Mouse (Mus musculus) liver, embryonic 12.5 days (tissue): ENCODE results near the gene Stub1. TPM values are rescaled to one million over a fixed set of nuclear protein-coding genes. Genes with fewer than 3 reads are reported as not detected.
A peak's percentile ranks its signal among the peaks of the same experiment; 100 is the strongest.

ENCODE experiments used
- ATAC-seq: fragments of 200-750 bp; cut with Nextera tagmentation; 2 replicates; pipeline ENCODE4 v1.8.0; 2017; ENCODE audit warnings: moderate number of reproducible peaks, mild to moderate bottlenecking, moderate library complexity
- H3K27ac ChIP-seq: fragments of 300-500 bp; sonication (generic); 2 replicates; pipeline ENCODE4 v1.5.1; 2016; ENCODE audit warnings: mild to moderate bottlenecking
- H3K27me3 ChIP-seq: fragments of 300-500 bp; sonication (generic); replicated peaks from 2 replicates; pipeline ENCODE4 v1.6.1; 2016; ENCODE audit warnings: mild to moderate bottlenecking, moderate library complexity
- H3K36me3 ChIP-seq: fragments of 300-500 bp; sonication (generic); 2 replicates; pipeline ENCODE4 v1.6.1; 2016; ENCODE audit warnings: mild to moderate bottlenecking, moderate library complexity
- H3K4me1 ChIP-seq: fragments of 300-500 bp; sonication (generic); 2 replicates; pipeline ENCODE4 v1.6.1; 2016
- H3K4me2 ChIP-seq: fragments of 300-500 bp; sonication (generic); 2 replicates; pipeline ENCODE4 v1.6.1; 2016; ENCODE audit warnings: mild to moderate bottlenecking, moderate library complexity
- H3K4me3 ChIP-seq: fragments of 300-500 bp; sonication (generic); 2 replicates; pipeline ENCODE4 v1.5.1; 2016; ENCODE audit warnings: mild to moderate bottlenecking, moderate library complexity
- H3K9ac ChIP-seq: fragments of 300-500 bp; sonication (generic); 2 replicates; pipeline ENCODE4 v1.6.1; 2016; ENCODE audit warnings: mild to moderate bottlenecking, moderate library complexity
- H3K9me3 ChIP-seq: fragments of 300-500 bp; sonication (generic); replicated peaks from 2 replicates; pipeline ENCODE4 v1.6.1; 2016; ENCODE audit warnings: mild to moderate bottlenecking, moderate library complexity
- WGBS: fragments of 180-500 bp; shearing (Covaris S2); methylation state at CpG from one replicate; pipeline ENCODE4 v1.1.7; 2016; ENCODE audit not compliant: insufficient replicate concordance; 5-methylcytosine and 5-hydroxymethylcytosine counted together
- polyA plus RNA-seq: library from polyadenylated mRNA; unstranded; fragments of >200 nt; fragmentation: Nextera tagmentation; extraction: Ambion mirVana; gene quantifications from 2 replicates; pipeline ENCODE4 v1.2.1, GENCODE M21; 2016

The Stub1 gene
- polyA plus RNA-seq = 150 and 156 TPM in 2 replicates

GRCm38 (mm10) chr17:25833291-25833663, at the start of gene Stub1:
TSS of gene Stub1 (minus strand) at chr17:25833404.
- WGBS = 0% methylated on average over 24 of the region's 24 CpGs
- no peaks in the 10 kb centered on the region for H3K27me3 ChIP-seq
- H3K27ac ChIP-seq = peak within 1 kb of the TSS; percentile 93
- peaks cover 55% of the 10 kb centered on the region for H3K36me3 ChIP-seq
- no peaks in the 10 kb centered on the region for H3K9me3 ChIP-seq
- H3K4me3 ChIP-seq = peak within 1 kb of the TSS; percentile 84
- peak; percentile 53 for ATAC-seq
- H3K4me2 ChIP-seq = peak within 1 kb of the TSS; percentile 84
- peaks cover 88% of the 10 kb centered on the region for H3K4me1 ChIP-seq
- peak within 1 kb of the TSS; percentile 92 for H3K9ac ChIP-seq

- Histone ChIP-seq H3K9ac (no peak overlapping the region), H3K4me1 (peaks cover 44% of the 10 kb centered on the region), H3K4me3 (no peak overlapping the region), H3K4me2 (no peak overlapping the region), H3K27me3 (no peaks in the 10 kb centered on the region), H3K9me3 (no peaks in the 10 kb centered on the region), H3K27ac (peak overlapping the region; percentile 67; the same call in 1 of the 2 replicates), H3K36me3 (peaks cover 54% of the 10 kb centered on the region)
- WGBS = 40% methylated on average over 5 of the region's 5 CpGs
- peak; percentile 59 for ATAC-seq
Measured at GRCm38 (mm10) chr17:25882306-25882705, 49.1 kb upstream of the Stub1 start.

- peaks cover 44% of the 10 kb centered on the region for H3K4me1 ChIP-seq
- ATAC-seq = no peak
- no peaks in the 10 kb centered on the region for H3K9me3 ChIP-seq
- no peak overlapping the region for H3K4me2 ChIP-seq
- no peak overlapping the region for H3K4me3 ChIP-seq
- WGBS = 67% methylated on average over 4 of the region's 4 CpGs
- H3K9ac ChIP-seq = no peak overlapping the region
- peak overlapping the region; percentile 67 for H3K27ac ChIP-seq
- H3K27me3 ChIP-seq = no peaks in the 10 kb centered on the region
- H3K36me3 ChIP-seq = peaks cover 54% of the 10 kb centered on the region
Measured at GRCm38 (mm10) chr17:25881691-25882090, 48.5 kb upstream of the Stub1 start.

GRCm38 (mm10) chr17:25880913-25881641, 47.9 kb upstream of the Stub1 start:
- Histone ChIP-seq H3K4me3 (no peak overlapping the region), H3K9me3 (no peaks in the 10 kb centered on the region), H3K27me3 (no peaks in the 10 kb centered on the region), H3K36me3 (peaks cover 54% of the 10 kb centered on the region), H3K27ac (peak overlapping the region; percentile 67), H3K4me2 (no peak overlapping the region), H3K9ac (no peak overlapping the region), H3K4me1 (peaks cover 44% of the 10 kb centered on the region)
- peak; percentile 3; the same call in 1 of the 2 replicates for ATAC-seq
- WGBS = 35% methylated on average over 5 of the region's 5 CpGs

- H3K36me3 ChIP-seq = peaks cover 54% of the 10 kb centered on the region
- H3K4me1 ChIP-seq = peaks cover 45% of the 10 kb centered on the region
- no peak within 1 kb of the TSS for H3K4me2 ChIP-seq
- H3K27ac ChIP-seq = peak within 1 kb of the TSS; percentile 67
- WGBS = 61% methylated on average over 5 of the region's 5 CpGs
- ATAC-seq = peak; percentile 19; the same call in 1 of the 2 replicates
- no peak within 1 kb of the TSS for H3K9ac ChIP-seq
- H3K4me3 ChIP-seq = no peak within 1 kb of the TSS
- H3K27me3 ChIP-seq = no peaks in the 10 kb centered on the region
- H3K9me3 ChIP-seq = no peaks in the 10 kb centered on the region
Measured at GRCm38 (mm10) chr17:25880196-25880910, 47.1 kb upstream of the Stub1 start, which contains the start of gene Wfikkn1. TSS of gene Wfikkn1 (minus strand) at chr17:25880858.

- Histone ChIP-seq H3K27ac (no peak overlapping the region), H3K4me2 (no peak overlapping the region), H3K9me3 (no peaks in the 10 kb centered on the region), H3K36me3 (peaks cover 54% of the 10 kb centered on the region), H3K4me3 (no peak overlapping the region), H3K27me3 (no peaks in the 10 kb centered on the region), H3K4me1 (peaks cover 45% of the 10 kb centered on the region), H3K9ac (no peak overlapping the region)
- 77% methylated on average over 8 of the region's 8 CpGs for WGBS
- no peak for ATAC-seq
Measured at GRCm38 (mm10) chr17:25879750-25880149, 46.5 kb upstream of the Stub1 start.

GRCm38 (mm10) chr17:25879261-25879660, 46.1 kb upstream of the Stub1 start:
- ATAC-seq = no peak
- no peak overlapping the region for H3K9ac ChIP-seq
- H3K4me2 ChIP-seq = no peak overlapping the region
- peaks cover 49% of the 10 kb centered on the region for H3K36me3 ChIP-seq
- WGBS = 69% methylated on average over 4 of the region's 4 CpGs
- H3K9me3 ChIP-seq = no peaks in the 10 kb centered on the region
- H3K4me1 ChIP-seq = peaks cover 48% of the 10 kb centered on the region
- H3K4me3 ChIP-seq = no peak overlapping the region
- H3K27me3 ChIP-seq = no peaks in the 10 kb centered on the region
- H3K27ac ChIP-seq = no peak overlapping the region

GRCm38 (mm10) chr17:25878611-25879180, 45.5 kb upstream of the Stub1 start:
- no peak overlapping the region for H3K9ac ChIP-seq
- peaks cover 53% of the 10 kb centered on the region for H3K4me1 ChIP-seq
- H3K27ac ChIP-seq = no peak overlapping the region
- WGBS = 86% methylated on average over 19 of the region's 19 CpGs
- peaks cover 43% of the 10 kb centered on the region for H3K36me3 ChIP-seq
- no peaks in the 10 kb centered on the region for H3K9me3 ChIP-seq
- H3K4me2 ChIP-seq = no peak overlapping the region
- no peak overlapping the region for H3K4me3 ChIP-seq
- ATAC-seq = no peak
- H3K27me3 ChIP-seq = no peaks in the 10 kb centered on the region

- Histone ChIP-seq H3K4me3 (no peak overlapping the region), H3K27me3 (no peaks in the 10 kb centered on the region), H3K9me3 (no peaks in the 10 kb centered on the region), H3K9ac (no peak overlapping the region), H3K27ac (no peak overlapping the region), H3K4me2 (no peak overlapping the region), H3K4me1 (peaks cover 53% of the 10 kb centered on the region), H3K36me3 (peaks cover 36% of the 10 kb centered on the region)
- ATAC-seq = no peak
- WGBS = 90% methylated on average over 32 of the region's 32 CpGs
Measured at GRCm38 (mm10) chr17:25877741-25878610, 44.8 kb upstream of the Stub1 start.

GRCm38 (mm10) chr17:25877025-25877424, 43.8 kb upstream of the Stub1 start:
- peak overlapping the region; percentile 19; the same call in 1 of the 2 replicates for H3K9ac ChIP-seq
- no peak for ATAC-seq
- peaks cover 45% of the 10 kb centered on the region for H3K4me1 ChIP-seq
- no peak overlapping the region for H3K27ac ChIP-seq
- WGBS = 83% methylated on average over 3 of the region's 3 CpGs
- H3K36me3 ChIP-seq = peaks cover 29% of the 10 kb centered on the region
- H3K27me3 ChIP-seq = no peaks in the 10 kb centered on the region
- H3K9me3 ChIP-seq = no peaks in the 10 kb centered on the region
- H3K4me2 ChIP-seq = peak overlapping the region; percentile 90
- no peak overlapping the region for H3K4me3 ChIP-seq

GRCm38 (mm10) chr17:25876347-25876915, 43.2 kb upstream of the Stub1 start:
- Histone ChIP-seq H3K27ac (peak overlapping the region; percentile 92), H3K4me2 (peak overlapping the region; percentile 90), H3K4me1 (peaks cover 39% of the 10 kb centered on the region), H3K36me3 (peaks cover 23% of the 10 kb centered on the region), H3K9me3 (no peaks in the 10 kb centered on the region), H3K9ac (peak overlapping the region; percentile 78), H3K4me3 (peak overlapping the region; percentile 76), H3K27me3 (no peaks in the 10 kb centered on the region)
- 64% methylated on average over 10 of the region's 10 CpGs for WGBS
- no peak for ATAC-seq
